Mouse (Mus musculus): Measurements from ENCODE around the gene Hmg20b. TPM values are rescaled to one million over a fixed set of nuclear protein-coding genes. Genes with fewer than 3 reads are reported as not detected.

Hmg20b gene
- polyA plus RNA-seq, 1 experiment from 2014 or later, result 72.2 TPM

DNA sequence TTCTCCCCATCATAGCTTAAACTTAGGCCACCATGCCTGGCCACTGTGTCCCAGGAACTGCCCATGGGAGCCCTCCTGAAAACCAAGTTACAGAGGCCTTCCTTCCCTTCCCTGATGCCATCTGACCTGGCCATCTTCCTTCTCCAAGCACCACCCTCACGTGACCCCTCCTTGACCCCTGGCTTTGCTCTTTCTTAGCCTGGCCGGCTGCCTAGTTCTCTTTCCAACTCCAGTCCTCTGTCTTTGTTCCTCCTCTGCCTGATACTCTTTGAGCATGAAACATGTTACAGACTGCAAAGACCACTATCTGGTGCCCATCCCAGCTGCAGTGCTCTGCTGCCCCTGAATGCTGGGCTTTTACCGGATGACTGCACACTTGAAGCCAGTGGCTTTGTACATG, 39.1 kb upstream of the Hmg20b start:
- 42% methylated on average over 3 of the region's 3 CpGs for WGBS
- no peaks in the 10 kb centered on the region for H3K9me3 ChIP-seq (ENCODE audit: control insufficient read depth, low read length)
- H3K27me3 ChIP-seq (ENCODE audit: control insufficient read depth, insufficient read depth, low read length), result no peaks in the 10 kb centered on the region
- no peak for ATAC-seq (ENCODE audit: low FRiP score, low TSS enrichment)
- peaks cover 13% of the 10 kb centered on the region for H3K4me1 ChIP-seq (replicated peaks; ENCODE audit: control insufficient read depth, insufficient read depth)
- H3K4me3 ChIP-seq (ENCODE audit: low read depth, low read length), result no peak overlapping the region
- H3K36me3 ChIP-seq (ENCODE audit: control insufficient read depth, insufficient read depth, low read length), result peaks cover 15% of the 10 kb centered on the region; the same call in 1 of the 2 replicates
- H3K27ac ChIP-seq (replicated peaks), result 0 out of 2 replicates have a peak overlapping the region, but pooled peaks have one; percentile 24
- no peak for TF ChIP-seq EP300 (optimal IDR thresholded peaks at IDR 0.05)
- TF ChIP-seq CTCF (IDR thresholded peaks at IDR 0.05; ENCODE audit: low read depth), result no peak
- H3K9ac ChIP-seq (ENCODE audit: low read length), result peak overlapping the region; percentile 31; the same call in 1 of the 2 replicates
- H3K4me2 ChIP-seq (replicated peaks; ENCODE audit: low read depth), result no peak overlapping the region
- no peak for DNase-seq (ENCODE audit: low spot score)

GRCm38 (mm10) chr10:81388505-81389055, 38.3 kb upstream of the Hmg20b start, which contains the start of gene Gm48552:
Gm48552 (plus strand) TSS chr10:81389005.
- H3K4me2 ChIP-seq (replicated peaks; ENCODE audit: low read depth), result no peak within 1 kb of the TSS
- no peaks in the 10 kb centered on the region for H3K27me3 ChIP-seq (ENCODE audit: control insufficient read depth, insufficient read depth, low read length)
- ATAC-seq (ENCODE audit: low FRiP score, low TSS enrichment) (peak; percentile 5; the same call in 1 of the 2 replicates), DNase-seq (ENCODE audit: low spot score) (peak; percentile 70)
- peaks cover 15% of the 10 kb centered on the region; the same call in 1 of the 2 replicates for H3K36me3 ChIP-seq (ENCODE audit: control insufficient read depth, insufficient read depth, low read length)
- H3K27ac ChIP-seq (replicated peaks), result peak within 1 kb of the TSS; percentile 24; the same call in 1 of the 2 replicates
- TF ChIP-seq EP300 (optimal IDR thresholded peaks at IDR 0.05), result no peak
- TF ChIP-seq CTCF (IDR thresholded peaks at IDR 0.05; ENCODE audit: low read depth), result no peak
- H3K4me3 ChIP-seq (ENCODE audit: low read depth, low read length), result no peak within 1 kb of the TSS
- peaks cover 12% of the 10 kb centered on the region for H3K4me1 ChIP-seq (replicated peaks; ENCODE audit: control insufficient read depth, insufficient read depth)
- no peaks in the 10 kb centered on the region for H3K9me3 ChIP-seq (ENCODE audit: control insufficient read depth, low read length)
- 52% methylated on average over 5 of the region's 5 CpGs for WGBS
- peak within 1 kb of the TSS; percentile 31; the same call in 1 of the 2 replicates for H3K9ac ChIP-seq (ENCODE audit: low read length)

DNA sequence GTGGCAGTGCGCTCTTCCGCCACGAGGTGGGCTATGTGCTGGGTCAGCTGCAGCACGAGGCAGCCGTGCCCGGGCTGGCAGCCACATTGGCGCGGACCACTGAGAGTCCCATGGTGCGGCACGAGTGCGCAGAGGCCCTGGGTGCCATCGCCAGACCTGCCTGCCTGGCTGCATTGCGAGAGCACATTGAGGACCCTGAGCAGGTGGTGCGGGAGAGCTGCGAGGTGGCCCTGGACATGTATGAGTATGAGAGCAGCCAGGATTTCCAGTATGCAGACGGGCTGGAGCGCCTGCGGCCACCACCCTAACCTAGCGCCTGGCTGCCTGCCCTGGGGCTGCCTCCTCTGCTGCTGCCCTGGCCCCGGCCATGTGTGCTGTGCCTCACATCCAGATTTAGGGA, 37.4 kb upstream of the Hmg20b start:
- H3K4me3 ChIP-seq (ENCODE audit: low read depth, low read length), result no peak overlapping the region
- H3K27me3 ChIP-seq (ENCODE audit: control insufficient read depth, insufficient read depth, low read length), result no peaks in the 10 kb centered on the region
- 94% methylated on average over 20 of the region's 20 CpGs for WGBS
- no peak for ATAC-seq (ENCODE audit: low FRiP score, low TSS enrichment)
- H3K9me3 ChIP-seq (ENCODE audit: control insufficient read depth, low read length), result no peaks in the 10 kb centered on the region
- peaks cover 11% of the 10 kb centered on the region; the same call in 1 of the 2 replicates for H3K4me1 ChIP-seq (replicated peaks; ENCODE audit: control insufficient read depth, insufficient read depth)
- H3K27ac ChIP-seq (replicated peaks), result no peak overlapping the region
- peaks cover 15% of the 10 kb centered on the region; the same call in 1 of the 2 replicates for H3K36me3 ChIP-seq (ENCODE audit: control insufficient read depth, insufficient read depth, low read length)
- H3K9ac ChIP-seq (ENCODE audit: low read length), result no peak overlapping the region
- no peak for TF ChIP-seq CTCF (IDR thresholded peaks at IDR 0.05; ENCODE audit: low read depth)
- no peak for TF ChIP-seq EP300 (optimal IDR thresholded peaks at IDR 0.05)
- H3K4me2 ChIP-seq (replicated peaks; ENCODE audit: low read depth), result no peak overlapping the region
- DNase-seq (ENCODE audit: low spot score), result no peak

DNA sequence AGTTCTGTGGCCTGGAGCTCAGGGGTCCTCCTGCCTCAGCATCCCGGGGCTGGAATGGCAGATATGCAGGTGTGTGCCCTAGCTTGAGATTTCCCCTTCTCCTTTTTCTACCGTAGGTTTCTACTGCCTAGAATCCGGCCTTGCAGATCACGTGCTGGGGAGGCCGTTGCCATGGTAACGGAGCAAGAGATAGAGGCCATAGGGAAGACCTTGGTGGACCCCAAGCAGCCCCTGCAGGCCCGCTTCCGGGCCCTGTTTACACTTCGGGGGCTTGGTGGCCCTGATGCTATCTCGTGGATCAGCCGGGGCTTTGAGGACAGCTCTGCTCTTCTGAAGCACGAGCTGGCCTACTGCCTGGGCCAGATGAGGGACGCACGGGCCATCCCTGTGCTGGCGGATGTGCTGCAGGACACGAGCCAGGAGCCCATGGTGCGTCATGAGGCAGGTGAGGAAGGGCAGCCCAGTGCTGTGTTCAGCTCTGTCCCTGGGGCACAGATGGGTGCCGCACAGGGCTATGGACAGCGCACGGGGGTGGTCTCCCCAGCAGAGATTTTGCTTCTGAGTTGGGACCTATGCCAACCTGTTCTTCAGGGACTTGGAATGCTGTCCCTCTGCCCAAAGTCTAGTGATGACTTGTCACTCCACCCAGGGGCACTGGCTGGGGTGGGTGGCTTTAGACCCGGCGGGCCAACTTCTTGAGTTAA, 35.5 kb upstream of the Hmg20b start:
- Histone ChIP-seq H3K27ac (replicated peaks) (no peak overlapping the region), H3K4me2 (replicated peaks; ENCODE audit: low read depth) (no peak overlapping the region), H3K9ac (ENCODE audit: low read length) (0 out of 2 replicates have a peak overlapping the region, but pooled peaks have one; percentile 8), H3K36me3 (ENCODE audit: control insufficient read depth, insufficient read depth, low read length) (peaks cover 15% of the 10 kb centered on the region; the same call in 1 of the 2 replicates), H3K27me3 (ENCODE audit: control insufficient read depth, insufficient read depth, low read length) (no peaks in the 10 kb centered on the region), H3K4me1 (replicated peaks; ENCODE audit: control insufficient read depth, insufficient read depth) (peaks cover 11% of the 10 kb centered on the region; the same call in 1 of the 2 replicates), H3K4me3 (ENCODE audit: low read depth, low read length) (no peak overlapping the region; the same call in 1 of the 2 replicates), H3K9me3 (ENCODE audit: control insufficient read depth, low read length) (no peaks in the 10 kb centered on the region)
- ATAC-seq (ENCODE audit: low FRiP score, low TSS enrichment) (no peak), DNase-seq (ENCODE audit: low spot score) (no peak)
- TF ChIP-seq CTCF (IDR thresholded peaks at IDR 0.05; ENCODE audit: low read depth) (no peak), EP300 (optimal IDR thresholded peaks at IDR 0.05) (no peak)
- 74% methylated on average over 22 of the region's 22 CpGs for WGBS

DNA sequence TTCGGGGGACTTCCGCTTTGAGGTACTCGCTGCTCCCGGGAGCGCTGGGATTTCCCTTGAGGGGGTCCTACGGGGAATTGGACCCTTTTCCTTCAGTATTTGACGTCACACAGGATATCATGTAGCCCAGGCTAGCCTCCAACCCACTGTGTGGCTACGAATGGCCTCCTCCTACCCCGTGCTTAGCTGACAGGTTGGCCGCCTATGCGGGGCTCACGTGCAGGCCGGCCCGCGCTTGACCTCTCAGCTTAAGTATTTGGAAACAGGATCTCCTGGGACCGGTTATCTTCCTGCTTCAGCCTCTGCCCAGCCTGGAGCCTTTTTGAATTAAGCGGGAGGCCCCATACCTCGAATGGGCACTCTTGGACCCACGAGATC, 34.3 kb upstream of the Hmg20b start:
- ATAC-seq (ENCODE audit: low FRiP score, low TSS enrichment), result peak; percentile 25
- peak overlapping the region; percentile 95 for H3K27ac ChIP-seq (replicated peaks)

More for the DNA sequence above, 34.3 kb upstream of the Hmg20b start:
- H3K9ac ChIP-seq (ENCODE audit: low read length), result peak overlapping the region; percentile 92
- H3K36me3 ChIP-seq (ENCODE audit: control insufficient read depth, insufficient read depth, low read length), result peaks cover 15% of the 10 kb centered on the region; the same call in 1 of the 2 replicates
- DNase-seq (ENCODE audit: low spot score), result peak; percentile 55
- peaks cover 10% of the 10 kb centered on the region; the same call in 1 of the 2 replicates for H3K4me1 ChIP-seq (replicated peaks; ENCODE audit: control insufficient read depth, insufficient read depth)
- peak overlapping the region; percentile 86 for H3K4me3 ChIP-seq (ENCODE audit: low read depth, low read length)
- TF ChIP-seq CTCF (IDR thresholded peaks at IDR 0.05; ENCODE audit: low read depth), result no peak
- no peak for TF ChIP-seq EP300 (optimal IDR thresholded peaks at IDR 0.05)
- H3K4me2 ChIP-seq (replicated peaks; ENCODE audit: low read depth), result peak overlapping the region; percentile 89
- H3K9me3 ChIP-seq (ENCODE audit: control insufficient read depth, low read length), result no peaks in the 10 kb centered on the region
- no peaks in the 10 kb centered on the region for H3K27me3 ChIP-seq (ENCODE audit: control insufficient read depth, insufficient read depth, low read length)
- 0% methylated on average over 19 of the region's 19 CpGs for WGBS
